Mouse (Mus musculus): Measurements from ENCODE around the gene Egr2. TPM values are rescaled to one million over a fixed set of nuclear protein-coding genes. Genes with fewer than 3 reads are reported as not detected.

Egr2 gene
- polyA plus RNA-seq, 1 experiment from 2014 or later, result 1.8 TPM

DNA sequence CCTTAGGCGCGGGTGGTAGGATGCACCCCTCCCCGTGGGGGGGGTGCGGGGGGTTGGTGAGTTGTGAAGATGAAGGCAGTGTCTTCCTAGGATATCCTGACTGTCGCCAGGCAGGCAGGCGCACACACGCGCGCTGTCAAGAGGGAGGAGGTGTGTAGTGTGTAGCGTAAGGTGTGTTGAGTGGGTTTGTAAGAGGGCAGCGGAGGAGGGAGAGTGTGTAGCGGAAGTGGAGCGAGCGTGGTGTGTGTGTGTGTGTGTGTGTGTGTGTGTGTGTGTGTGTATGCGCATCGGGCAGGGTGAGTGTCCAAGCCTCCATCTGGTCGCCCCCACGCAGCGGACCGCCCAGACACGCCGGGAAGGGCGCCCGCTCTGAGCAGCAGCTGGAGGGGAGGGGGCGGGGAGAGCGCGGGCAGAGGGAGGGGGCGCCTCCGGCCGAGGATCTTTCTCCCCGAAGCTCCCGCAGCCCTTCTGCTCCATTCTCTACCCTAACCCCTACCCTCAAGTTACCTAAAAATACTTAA lies 1.4 kb downstream of the Egr2 start:
- WGBS, result under 1% methylated on average over 18 of the region's 32 CpGs
- peak overlapping the region; percentile 59 for H3K4me3 ChIP-seq (replicated peaks; ENCODE audit: low read length)
- no peak overlapping the region for H3K27ac ChIP-seq
- H3K9me3 ChIP-seq (ENCODE audit: control insufficient read depth, low read length), result no peaks in the 10 kb centered on the region
- peak overlapping the region; percentile 21 for H3K9ac ChIP-seq
- H3K4me1 ChIP-seq (replicated peaks; ENCODE audit: control insufficient read depth, insufficient read depth, low read length), result peaks cover 27% of the 10 kb centered on the region
- peak; percentile 45; the same call in 1 of the 2 replicates for ATAC-seq (ENCODE audit: low FRiP score)
- no peaks in the 10 kb centered on the region for H3K36me3 ChIP-seq (replicated peaks; ENCODE audit: control insufficient read depth, insufficient read depth)
- no peak for DNase-seq (ENCODE audit: low spot score)
- H3K27me3 ChIP-seq (ENCODE audit: control insufficient read depth, insufficient read depth, low read length), result peaks cover 94% of the 10 kb centered on the region
- peak overlapping the region; percentile 93 for H3K4me2 ChIP-seq (replicated peaks)

DNA sequence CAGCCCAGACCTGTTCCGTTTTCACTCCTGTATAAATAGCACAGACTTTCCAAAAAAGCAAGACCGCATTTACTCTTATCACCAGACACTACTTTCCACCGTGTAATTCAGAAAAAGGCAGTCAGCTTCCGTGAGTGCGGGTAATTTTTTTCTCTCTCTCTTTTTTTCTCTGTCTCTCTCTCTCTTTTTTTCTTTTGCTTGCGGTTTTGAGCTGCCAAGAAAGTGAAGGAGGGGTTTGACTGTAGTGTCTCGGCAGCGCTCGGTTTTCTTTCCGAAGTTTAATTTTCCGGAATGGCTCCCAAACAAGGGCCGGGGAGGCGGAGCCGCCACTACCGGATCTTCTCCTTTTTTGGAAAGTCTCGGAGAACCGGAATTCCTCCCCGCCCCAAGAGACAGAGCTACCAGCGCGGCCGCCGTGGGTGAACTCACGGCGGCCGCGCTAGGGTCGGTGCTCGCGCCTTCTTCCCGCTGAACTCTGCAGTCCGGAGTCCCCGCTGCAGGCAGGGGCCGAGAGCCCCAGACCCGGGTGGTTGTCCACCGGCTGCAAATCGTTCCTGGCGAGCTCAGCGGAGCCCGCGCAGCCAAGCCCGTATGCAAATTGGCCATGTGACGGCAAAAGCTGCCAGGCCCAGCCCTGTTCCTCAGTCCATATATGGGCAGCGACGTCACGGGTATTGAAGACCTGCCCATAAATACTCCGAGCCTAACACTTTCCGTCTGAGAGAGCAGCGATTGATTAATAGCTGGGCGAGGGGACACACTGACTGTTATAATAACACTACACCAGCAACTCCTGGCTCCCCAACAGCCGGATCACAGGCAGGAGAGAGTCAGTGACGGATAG lies 2.1 kb downstream of the Egr2 start:
- Histone ChIP-seq H3K4me3 (replicated peaks; ENCODE audit: low read length) (peak overlapping the region; percentile 59), H3K4me1 (replicated peaks; ENCODE audit: control insufficient read depth, insufficient read depth, low read length) (peaks cover 27% of the 10 kb centered on the region), H3K27ac (no peak overlapping the region), H3K9ac (peak overlapping the region; percentile 42), H3K36me3 (replicated peaks; ENCODE audit: control insufficient read depth, insufficient read depth) (no peaks in the 10 kb centered on the region), H3K9me3 (ENCODE audit: control insufficient read depth, low read length) (no peaks in the 10 kb centered on the region), H3K27me3 (ENCODE audit: control insufficient read depth, insufficient read depth, low read length) (peaks cover 100% of the 10 kb centered on the region), H3K4me2 (replicated peaks) (peak overlapping the region; percentile 93)
- ATAC-seq (ENCODE audit: low FRiP score) (peak; percentile 85), DNase-seq (ENCODE audit: low spot score) (peak; percentile 74)
- WGBS, result under 1% methylated on average over 51 of the region's 51 CpGs

DNA sequence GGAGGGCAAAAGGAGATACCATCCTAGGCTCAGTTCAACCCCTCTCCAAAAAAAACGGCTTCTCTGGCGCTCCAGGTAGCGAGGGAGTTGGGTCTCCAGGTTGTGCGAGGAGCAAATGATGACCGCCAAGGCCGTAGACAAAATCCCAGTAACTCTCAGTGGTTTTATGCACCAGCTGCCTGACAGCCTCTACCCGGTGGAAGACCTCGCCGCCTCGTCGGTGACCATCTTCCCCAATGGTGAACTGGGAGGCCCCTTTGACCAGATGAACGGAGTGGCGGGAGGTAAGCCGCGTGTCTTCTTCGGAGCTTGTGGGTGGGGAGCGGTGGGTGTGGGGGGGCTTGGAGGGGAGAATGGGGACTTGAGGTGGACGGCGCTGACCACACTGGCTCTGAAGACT lies 2.8 kb downstream of the Egr2 start:
- Histone ChIP-seq H3K4me3 (replicated peaks; ENCODE audit: low read length) (peak overlapping the region; percentile 59), H3K4me1 (replicated peaks; ENCODE audit: control insufficient read depth, insufficient read depth, low read length) (peaks cover 27% of the 10 kb centered on the region), H3K27me3 (ENCODE audit: control insufficient read depth, insufficient read depth, low read length) (peaks cover 100% of the 10 kb centered on the region), H3K27ac (no peak overlapping the region), H3K4me2 (replicated peaks) (peak overlapping the region; percentile 93), H3K36me3 (replicated peaks; ENCODE audit: control insufficient read depth, insufficient read depth) (0 out of 2 replicates have a peak, but pooled peaks cover 4% of the 10 kb centered on the region), H3K9ac (no peak overlapping the region), H3K9me3 (ENCODE audit: control insufficient read depth, low read length) (no peaks in the 10 kb centered on the region)
- under 1% methylated on average over 19 of the region's 19 CpGs for WGBS
- DNase-seq (ENCODE audit: low spot score), result no peak
- no peak for ATAC-seq (ENCODE audit: low FRiP score)

DNA sequence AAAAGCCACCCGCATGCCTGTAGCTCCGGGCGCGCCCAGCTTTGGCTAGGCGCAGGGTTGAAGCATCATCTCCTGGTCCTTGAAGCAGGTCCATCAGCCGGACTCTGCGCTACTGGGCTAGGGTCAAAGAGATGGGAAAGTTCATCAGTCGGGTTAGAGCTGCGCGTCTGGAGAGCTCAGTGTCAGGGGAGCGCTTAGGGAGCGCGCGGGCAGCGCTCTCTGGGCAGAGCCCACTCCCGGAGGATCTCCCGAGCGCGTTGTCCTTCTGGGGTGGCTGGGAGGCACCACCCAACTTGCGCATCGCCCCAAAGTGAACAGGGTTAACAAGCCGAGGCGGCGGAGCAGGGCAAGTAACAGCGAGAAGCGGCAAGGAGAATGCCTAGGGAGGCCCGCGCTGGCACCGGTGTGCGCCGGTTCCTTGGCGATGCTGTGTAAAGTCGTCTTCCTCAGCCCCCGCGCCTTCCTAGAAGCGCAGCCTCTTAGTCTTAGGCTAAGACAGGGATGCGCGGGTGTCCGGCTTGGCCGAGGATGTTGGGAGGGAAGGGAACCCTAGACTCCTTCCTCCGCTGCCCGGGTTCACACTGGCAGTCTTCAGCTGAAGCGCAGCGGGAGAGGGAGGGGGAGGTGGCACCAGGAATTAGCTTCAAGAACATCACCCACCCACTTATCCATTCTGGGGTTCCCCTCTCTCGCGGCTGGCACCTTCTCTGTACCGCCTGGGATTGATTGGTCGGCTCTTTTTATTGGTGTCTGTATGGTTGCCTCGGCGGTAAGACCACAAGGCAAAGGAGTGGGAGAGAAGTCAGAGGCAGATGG lies 3.5 kb downstream of the Egr2 start:
- Histone ChIP-seq H3K27ac (no peak overlapping the region), H3K4me2 (replicated peaks) (peak overlapping the region; percentile 93), H3K4me3 (replicated peaks; ENCODE audit: low read length) (peak overlapping the region; percentile 59), H3K9me3 (ENCODE audit: control insufficient read depth, low read length) (no peaks in the 10 kb centered on the region), H3K9ac (peak overlapping the region; percentile 26; the same call in 1 of the 2 replicates), H3K27me3 (ENCODE audit: control insufficient read depth, insufficient read depth, low read length) (peaks cover 94% of the 10 kb centered on the region), H3K4me1 (replicated peaks; ENCODE audit: control insufficient read depth, insufficient read depth, low read length) (peaks cover 27% of the 10 kb centered on the region), H3K36me3 (replicated peaks; ENCODE audit: control insufficient read depth, insufficient read depth) (0 out of 2 replicates have a peak, but pooled peaks cover 4% of the 10 kb centered on the region)
- WGBS, result 1% methylated on average over 50 of the region's 50 CpGs
- DNase-seq (ENCODE audit: low spot score) (no peak), ATAC-seq (ENCODE audit: low FRiP score) (no peak)

GRCm38 (mm10) chr10:67539401-67539730 lies 4.1 kb downstream of the Egr2 start:
- Histone ChIP-seq H3K36me3 (replicated peaks; ENCODE audit: control insufficient read depth, insufficient read depth) (0 out of 2 replicates have a peak, but pooled peaks cover 4% of the 10 kb centered on the region), H3K9ac (no peak overlapping the region), H3K9me3 (ENCODE audit: control insufficient read depth, low read length) (no peaks in the 10 kb centered on the region), H3K27me3 (ENCODE audit: control insufficient read depth, insufficient read depth, low read length) (peaks cover 88% of the 10 kb centered on the region), H3K4me2 (replicated peaks) (peak overlapping the region; percentile 93), H3K27ac (no peak overlapping the region), H3K4me3 (replicated peaks; ENCODE audit: low read length) (peak overlapping the region; percentile 59; the same call in 1 of the 2 replicates), H3K4me1 (replicated peaks; ENCODE audit: control insufficient read depth, insufficient read depth, low read length) (peaks cover 27% of the 10 kb centered on the region)
- 44% methylated on average over 6 of the region's 6 CpGs for WGBS
- DNase-seq (ENCODE audit: low spot score) (no peak), ATAC-seq (ENCODE audit: low FRiP score) (no peak)

DNA sequence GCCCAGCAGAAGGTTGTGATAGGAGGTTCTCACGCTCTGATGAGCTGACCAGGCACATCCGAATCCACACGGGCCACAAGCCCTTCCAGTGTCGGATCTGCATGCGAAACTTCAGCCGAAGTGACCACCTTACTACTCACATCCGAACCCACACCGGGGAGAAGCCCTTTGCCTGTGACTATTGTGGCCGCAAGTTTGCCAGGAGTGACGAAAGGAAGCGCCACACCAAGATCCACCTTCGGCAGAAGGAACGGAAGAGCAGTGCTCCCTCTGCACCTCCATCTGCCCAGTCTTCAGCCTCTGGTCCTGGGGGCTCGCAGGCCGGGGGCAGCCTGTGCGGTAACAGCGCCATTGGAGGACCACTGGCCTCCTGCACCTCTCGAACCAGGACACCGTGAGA lies 5.3 kb downstream of the Egr2 start:
- no peak overlapping the region for H3K9ac ChIP-seq
- H3K27ac ChIP-seq, result no peak overlapping the region
- H3K36me3 ChIP-seq (replicated peaks; ENCODE audit: control insufficient read depth, insufficient read depth), result 0 out of 2 replicates have a peak, but pooled peaks cover 7% of the 10 kb centered on the region
- H3K9me3 ChIP-seq (ENCODE audit: control insufficient read depth, low read length), result no peaks in the 10 kb centered on the region
- H3K4me3 ChIP-seq (replicated peaks; ENCODE audit: low read length), result no peak overlapping the region
- H3K27me3 ChIP-seq (ENCODE audit: control insufficient read depth, insufficient read depth, low read length), result peaks cover 76% of the 10 kb centered on the region
- ATAC-seq (ENCODE audit: low FRiP score) (no peak), DNase-seq (ENCODE audit: low spot score) (no peak)
- 15% methylated on average over 19 of the region's 19 CpGs for WGBS
- peaks cover 20% of the 10 kb centered on the region for H3K4me1 ChIP-seq (replicated peaks; ENCODE audit: control insufficient read depth, insufficient read depth, low read length)
- H3K4me2 ChIP-seq (replicated peaks), result no peak overlapping the region

DNA sequence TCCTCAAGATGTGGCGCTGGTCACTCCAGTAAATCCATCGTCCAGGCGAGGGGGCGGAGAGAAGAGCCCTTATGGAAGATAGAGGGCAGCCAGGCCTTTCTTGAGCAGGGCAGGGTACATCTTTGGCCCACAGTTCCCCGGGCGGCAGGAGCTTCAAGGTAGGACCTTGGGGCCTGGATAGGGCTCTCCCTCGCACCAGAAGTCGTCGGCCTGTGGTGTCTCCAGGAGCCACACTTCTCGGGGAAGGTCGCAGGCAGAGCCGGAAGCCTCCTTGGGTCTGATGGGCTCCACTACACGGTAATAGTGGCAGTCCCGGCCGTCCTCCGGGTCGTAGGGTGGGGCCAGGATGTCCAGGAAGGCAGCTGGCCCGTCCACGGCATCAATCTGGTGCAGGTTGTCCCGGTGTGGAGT lies 12.6 kb downstream of the Egr2 start:
- H3K9me3 ChIP-seq (ENCODE audit: control insufficient read depth, low read length), result no peaks in the 10 kb centered on the region
- H3K4me3 ChIP-seq (replicated peaks; ENCODE audit: low read length), result peak overlapping the region; percentile 87
- DNase-seq (ENCODE audit: low spot score), result no peak

GRCm38 (mm10) chr10:67548261-67548854 lies 13.1 kb downstream of the Egr2 start:
- H3K27me3 ChIP-seq (ENCODE audit: control insufficient read depth, insufficient read depth, low read length), result 0 out of 2 replicates have a peak, but pooled peaks cover 2% of the 10 kb centered on the region
- H3K27ac ChIP-seq, result peak overlapping the region; percentile 97
- DNase-seq (ENCODE audit: low spot score) (no peak), ATAC-seq (ENCODE audit: low FRiP score) (peak; percentile 83)
- peaks cover 26% of the 10 kb centered on the region for H3K4me1 ChIP-seq (replicated peaks; ENCODE audit: control insufficient read depth, insufficient read depth, low read length)
- H3K4me2 ChIP-seq (replicated peaks), result peak overlapping the region; percentile 98
- no peaks in the 10 kb centered on the region for H3K9me3 ChIP-seq (ENCODE audit: control insufficient read depth, low read length)
- peak overlapping the region; percentile 85 for H3K9ac ChIP-seq
- 0 out of 2 replicates have a peak, but pooled peaks cover 3% of the 10 kb centered on the region for H3K36me3 ChIP-seq (replicated peaks; ENCODE audit: control insufficient read depth, insufficient read depth)
- peak overlapping the region; percentile 87 for H3K4me3 ChIP-seq (replicated peaks; ENCODE audit: low read length)
- under 1% methylated on average over 73 of the region's 73 CpGs for WGBS

More for the DNA sequence above, 12.6 kb downstream of the Egr2 start:
- WGBS, result 0% methylated on average over 20 of the region's 20 CpGs
- ATAC-seq (ENCODE audit: low FRiP score), result no peak
- Histone ChIP-seq H3K27me3 (ENCODE audit: control insufficient read depth, insufficient read depth, low read length) (peaks cover 3% of the 10 kb centered on the region; the same call in 1 of the 2 replicates), H3K4me2 (replicated peaks) (peak overlapping the region; percentile 98), H3K4me1 (replicated peaks; ENCODE audit: control insufficient read depth, insufficient read depth, low read length) (peaks cover 26% of the 10 kb centered on the region), H3K27ac (peak overlapping the region; percentile 97), H3K36me3 (replicated peaks; ENCODE audit: control insufficient read depth, insufficient read depth) (0 out of 2 replicates have a peak, but pooled peaks cover 6% of the 10 kb centered on the region), H3K9ac (peak overlapping the region; percentile 85)
